Mouse (Mus musculus) natural killer cell, adult 2 months (primary cell): ENCODE results near the gene Trim72.
A peak's percentile ranks its signal among the peaks of the same experiment; 100 is the strongest.

ENCODE experiments used
- DNase-seq, 2 experiments: peaks; one replicate each; pipeline ENCODE4 v3.0.0; 2022; ENCODE audit warnings: low spot score in 2 of 2

The Trim72 gene

DNA sequence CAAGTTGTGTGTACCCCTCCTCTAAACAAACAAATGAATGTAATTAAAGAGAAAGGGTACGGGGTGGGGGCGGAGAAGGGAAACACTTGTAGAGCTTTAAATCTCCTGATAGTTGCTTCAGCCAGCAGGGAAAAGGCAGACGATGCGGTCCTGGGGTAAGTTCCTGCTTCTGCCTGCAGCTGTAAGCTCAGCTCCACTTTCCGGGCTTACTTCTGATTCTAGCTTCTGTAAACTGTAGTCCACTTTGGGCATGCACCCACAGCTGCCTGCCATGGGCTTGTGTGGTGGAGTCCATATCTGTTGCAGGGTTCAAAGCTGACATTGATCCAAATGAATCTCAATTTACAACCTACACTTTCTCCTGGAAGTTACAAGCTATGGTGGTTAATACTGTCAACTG, 49.3 kb downstream of the Trim72 start:
- DNase-seq: no peak

DNA sequence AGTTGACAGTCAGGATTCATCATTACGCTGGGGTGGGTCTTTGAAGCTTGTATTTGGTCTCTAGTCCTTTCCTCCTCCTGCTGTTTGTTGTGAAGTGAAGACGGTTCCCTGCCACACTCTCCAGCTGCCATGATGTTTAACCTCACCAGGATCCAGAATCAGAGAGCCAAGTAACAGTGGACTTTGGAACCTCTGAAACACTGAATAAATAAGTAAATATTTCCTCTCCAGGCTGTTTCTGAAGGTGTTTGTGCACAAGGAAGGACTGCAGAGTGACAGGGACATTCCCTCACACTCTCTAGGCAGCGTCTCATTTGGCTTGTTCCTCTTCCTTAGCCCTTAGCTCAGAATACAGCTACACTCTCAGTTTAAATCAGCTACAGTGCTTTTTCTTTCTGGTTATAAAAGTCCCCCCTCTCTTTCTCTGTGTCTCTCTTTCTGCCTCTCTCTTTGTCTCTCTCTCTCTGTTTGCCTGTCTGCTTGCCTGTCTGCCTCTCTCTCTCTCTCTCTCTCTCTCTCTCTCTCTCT, 53.2 kb downstream of the Trim72 start:
- no peak for DNase-seq

DNA sequence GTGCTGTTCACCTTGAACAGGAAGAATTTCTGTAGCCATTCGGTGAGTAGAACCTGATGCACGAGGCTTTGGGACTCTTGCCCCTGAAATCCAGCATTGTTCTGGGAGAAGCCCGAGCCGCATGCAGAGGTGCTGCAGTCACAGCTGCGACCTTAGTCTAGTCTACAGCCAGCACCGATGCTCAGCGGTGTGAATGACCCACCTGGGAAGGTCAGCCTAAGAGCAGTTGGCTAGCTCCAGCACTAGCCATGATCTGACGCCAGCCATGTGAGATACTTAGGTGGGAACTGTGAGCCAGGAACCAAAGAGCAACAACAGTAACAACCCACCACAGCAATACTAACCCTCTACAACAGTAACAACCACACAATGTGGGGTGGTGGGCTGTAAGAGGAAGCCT, 54.1 kb downstream of the Trim72 start:
- DNase-seq: no peak

DNA sequence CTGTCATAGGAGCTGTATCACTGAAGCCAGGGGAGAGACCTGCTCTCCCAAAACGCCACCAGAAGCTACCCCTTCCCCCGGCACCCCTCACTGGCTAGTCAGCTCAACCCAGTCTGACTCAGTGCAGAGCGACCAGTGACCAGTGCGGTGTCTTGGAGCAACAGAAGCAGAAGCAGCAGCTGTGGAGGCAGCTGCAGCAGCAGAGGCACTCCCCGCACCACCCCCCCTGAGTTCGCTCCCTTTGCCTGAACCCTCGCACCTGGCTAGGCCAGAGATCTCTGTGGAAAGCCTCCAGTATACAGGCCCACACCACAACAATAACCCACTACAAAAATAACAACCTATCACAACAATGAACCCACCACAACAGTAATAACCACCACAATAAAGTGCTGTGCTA, 54.8 kb downstream of the Trim72 start:
- DNase-seq: peak; percentile 38 to 44

DNA sequence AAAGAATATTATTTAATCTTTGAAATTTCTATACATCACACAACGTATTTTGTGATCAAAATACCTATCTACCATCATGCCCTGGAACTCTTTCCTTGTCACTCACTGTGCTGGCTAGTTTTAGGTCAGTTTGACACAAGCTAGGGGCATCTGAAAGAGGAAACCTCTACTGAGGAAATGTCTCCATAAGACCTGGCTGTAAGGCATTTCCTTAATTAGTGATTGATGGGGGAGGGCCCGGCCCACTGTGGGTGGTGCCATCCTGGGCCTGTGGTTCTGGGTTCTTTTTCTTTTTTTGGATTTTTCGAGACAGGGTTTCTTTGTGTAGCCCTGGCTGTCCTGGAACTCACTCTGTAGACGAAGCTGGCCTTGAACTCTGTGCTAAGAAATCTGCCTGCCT, 55.3 kb downstream of the Trim72 start:
- no peak for DNase-seq
